In genomic region chr10:21789847-21790530, GRCm38 (mm10) we compare ENCODE assay signal across 9 mouse cellular contexts.
A peak's percentile ranks its signal among the peaks of the same experiment; 100 is the strongest.
DNase-seq lines count a peak whose midpoint lies in the region.
"Had no signal": no experiment of that assay in that cellular context is flagged by ENCODE, and none has a peak within 500 bp of the region (broad histone marks: within the 10 kb centered on the region; RNA-seq: fewer than 3 reads in every experiment).

No protein-coding gene starts in this region.

- peak overlapping the region; percentile 22; the same call in 1 of the 2 replicates for H3K27ac ChIP-seq in heart, embryonic 10.5 days

- H3K4me3 ChIP-seq in heart, embryonic 10.5 days = no peak overlapping the region

- no peaks in the 10 kb centered on the region for H3K27me3 ChIP-seq in heart, embryonic 10.5 days (ENCODE audit: insufficient read depth, poor library complexity, severe bottlenecking)

- H3K36me3 ChIP-seq in heart, embryonic 10.5 days = no peaks in the 10 kb centered on the region

- 55% methylated on average over 17 of the region's 17 CpGs for WGBS in heart, embryonic 10.5 days

- H3K4me1 ChIP-seq in heart, embryonic 10.5 days = peaks cover 12% of the 10 kb centered on the region

- no peak for DNase-seq in heart, embryonic 10.5 days (ENCODE audit: low spot score)
- no peak for DNase-seq in heart, adult 8-10 months (ENCODE audit: low spot score)
- DNase-seq in MN1 (ENCODE audit: low spot score) = peak; percentile 69
- peak; percentile 79 for DNase-seq in fibroblast of lung, adult 2 months (ENCODE audit: low read depth)
- DNase-seq in kidney, postnatal 25 days = peak; percentile 16 to 38
- DNase-seq in right cerebral cortex, postnatal 10 days (ENCODE audit: low spot score in 2 of 2) = no peak
- no peak for DNase-seq in cerebellum, adult 18-20 months
- no peak for DNase-seq in layer of hippocampus, postnatal 25 days (ENCODE audit: extremely low spot score in 1 of 2, low spot score in 1 of 2)
- DNase-seq: heart, postnatal 4 days had no signal

- H3K9me3 ChIP-seq in heart, embryonic 10.5 days = no peaks in the 10 kb centered on the region

Comparison
In these comparisons a context has a peak if more than half of its experiments do, and no peak if none do; other contexts are left out.
1. DNase-seq: peak in MN1 (single experiment), fibroblast of lung, adult 2 months (single experiment) and kidney, postnatal 25 days (2 of 2); none in heart, embryonic 10.5 days (single experiment), heart, adult 8-10 months (single experiment), right cerebral cortex, postnatal 10 days (0 of 2), cerebellum, adult 18-20 months (0 of 2) and layer of hippocampus, postnatal 25 days (0 of 2).